Mouse (Mus musculus) hindbrain, embryonic 14.5 days (tissue): ENCODE measurements around the gene Rbck1. TPM values are rescaled to one million over a fixed set of nuclear protein-coding genes. Genes with fewer than 3 reads are reported as not detected.

Source experiments
- ATAC-seq: fragments of 200-750 bp; cut with Nextera tagmentation; 2 replicates; pipeline ENCODE4 v1.8.0; 2017; ENCODE audit warnings: moderate number of reproducible peaks, mild to moderate bottlenecking, moderate TSS enrichment, moderate library complexity; ENCODE audit not compliant: low FRiP score
- DNase-seq: peaks from one replicate; pipeline ENCODE4 v3.0.0-alpha.2; 2015; ENCODE audit warnings: low spot score
- H3K27ac ChIP-seq: fragments of 300-500 bp; sonication (generic); 2 replicates; pipeline ENCODE4 v1.5.1; 2014; ENCODE audit warnings: mild to moderate bottlenecking, moderate library complexity
- H3K27me3 ChIP-seq: fragments of 300-500 bp; sonication (generic); 2 replicates; pipeline ENCODE4 v1.6.1; 2014; ENCODE audit warnings: mild to moderate bottlenecking, low read length, mixed read lengths; ENCODE audit not compliant: control insufficient read depth, insufficient read depth
- H3K36me3 ChIP-seq: fragments of 300-500 bp; sonication (generic); replicated peaks from 2 replicates; pipeline ENCODE4 v1.6.1; 2014; ENCODE audit not compliant: control insufficient read depth, insufficient read depth
- H3K4me1 ChIP-seq: fragments of 300-500 bp; sonication (generic); replicated peaks from 2 replicates; pipeline ENCODE4 v1.6.1; 2014; ENCODE audit warnings: antibody characterized with exemption, low read length, mixed read lengths; ENCODE audit not compliant: control insufficient read depth, insufficient read depth
- H3K4me2 ChIP-seq: fragments of 300-500 bp; sonication (generic); replicated peaks from 2 replicates; pipeline ENCODE4 v1.6.1; 2014; ENCODE audit warnings: mild to moderate bottlenecking, moderate library complexity
- H3K4me3 ChIP-seq: fragments of 300-500 bp; sonication (generic); replicated peaks from 2 replicates; pipeline ENCODE4 v1.5.1; 2014; ENCODE audit warnings: mild to moderate bottlenecking, low read length
- H3K9ac ChIP-seq: fragments of 300-500 bp; sonication (generic); 2 replicates; pipeline ENCODE4 v1.6.1; 2014
- H3K9me3 ChIP-seq: fragments of 300-500 bp; sonication (generic); 2 replicates; pipeline ENCODE4 v1.6.1; 2016; ENCODE audit warnings: low read length; ENCODE audit not compliant: control insufficient read depth
- WGBS: fragments of 180-500 bp; shearing (Covaris S2); extraction: QIAGEN DNeasy Blood & Tissue Kit; methylation state at CpG from one replicate; pipeline ENCODE4 v1.1.7; 2014; 5-methylcytosine and 5-hydroxymethylcytosine counted together
- polyA plus RNA-seq: library from polyadenylated mRNA; unstranded; fragments of >200 nt; fragmentation: Nextera tagmentation; extraction: Ambion mirVana; gene quantifications from 2 replicates; pipeline ENCODE4 v1.2.1, GENCODE M21; 2014

Rbck1 gene
- polyA plus RNA-seq, 1 experiment from 2014 or later: 95.3 TPM

- ATAC-seq: no peak
- no peaks in the 10 kb centered on the region for H3K27me3 ChIP-seq
- no peaks in the 10 kb centered on the region for H3K9me3 ChIP-seq
- no peak overlapping the region for H3K4me2 ChIP-seq
- WGBS: 73% methylated on average over 1 of the region's 1 CpGs
- no peak overlapping the region for H3K9ac ChIP-seq
- no peak overlapping the region for H3K27ac ChIP-seq
- no peak overlapping the region for H3K4me3 ChIP-seq
- H3K36me3 ChIP-seq: no peaks in the 10 kb centered on the region
- no peak for DNase-seq
- 0 out of 2 replicates have a peak, but pooled peaks cover 4% of the 10 kb centered on the region for H3K4me1 ChIP-seq
These were observed 4.4 kb upstream of the Rbck1 start for GRCm38 (mm10) chr2:152336856-152337255.

DNA sequence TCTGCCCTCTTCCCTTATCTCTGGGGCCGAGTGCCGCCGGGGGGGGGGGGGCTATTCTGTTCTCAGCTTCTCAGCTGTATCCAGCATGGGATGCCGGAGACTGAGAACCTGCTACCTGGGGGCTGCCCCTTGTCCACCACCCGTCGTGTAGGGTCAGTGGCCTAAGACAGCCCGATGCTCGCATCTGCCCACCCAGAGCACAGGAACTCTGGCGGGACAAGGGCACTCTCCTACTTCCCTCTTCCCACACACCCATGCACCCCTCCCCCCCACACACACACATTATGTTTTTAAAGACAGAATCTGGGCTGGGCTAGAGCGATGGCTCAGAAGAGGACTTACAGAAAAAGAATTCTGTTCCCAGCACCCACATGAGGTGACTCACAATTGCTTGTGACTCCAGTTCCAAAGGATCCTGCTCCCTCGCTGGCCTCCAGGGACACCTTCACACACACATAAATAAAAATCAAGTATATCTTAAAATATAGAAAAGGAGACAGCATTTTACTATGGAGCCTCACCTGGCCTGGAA is 2.9 kb upstream of the Rbck1 start:
- no peak for ATAC-seq
- Histone ChIP-seq H3K9ac (no peak overlapping the region), H3K9me3 (no peaks in the 10 kb centered on the region), H3K4me1 (peaks cover 19% of the 10 kb centered on the region), H3K4me3 (no peak overlapping the region), H3K36me3 (no peaks in the 10 kb centered on the region), H3K27me3 (no peaks in the 10 kb centered on the region), H3K4me2 (no peak overlapping the region), H3K27ac (no peak overlapping the region)
- 54% methylated on average over 11 of the region's 11 CpGs for WGBS
- DNase-seq: no peak

GRCm38 (mm10) chr2:152333345-152334006 is 1.0 kb upstream of the Rbck1 start:
- WGBS: 81% methylated on average over 4 of the region's 4 CpGs
- H3K9ac ChIP-seq: no peak overlapping the region
- H3K4me1 ChIP-seq: peaks cover 19% of the 10 kb centered on the region
- H3K4me2 ChIP-seq: 0 out of 2 replicates have a peak overlapping the region, but pooled peaks have one; percentile 69
- H3K9me3 ChIP-seq: no peaks in the 10 kb centered on the region
- H3K27ac ChIP-seq: no peak overlapping the region
- ATAC-seq (no peak), DNase-seq (no peak)
- no peaks in the 10 kb centered on the region for H3K27me3 ChIP-seq
- peaks cover 17% of the 10 kb centered on the region for H3K36me3 ChIP-seq
- no peak overlapping the region for H3K4me3 ChIP-seq

DNA sequence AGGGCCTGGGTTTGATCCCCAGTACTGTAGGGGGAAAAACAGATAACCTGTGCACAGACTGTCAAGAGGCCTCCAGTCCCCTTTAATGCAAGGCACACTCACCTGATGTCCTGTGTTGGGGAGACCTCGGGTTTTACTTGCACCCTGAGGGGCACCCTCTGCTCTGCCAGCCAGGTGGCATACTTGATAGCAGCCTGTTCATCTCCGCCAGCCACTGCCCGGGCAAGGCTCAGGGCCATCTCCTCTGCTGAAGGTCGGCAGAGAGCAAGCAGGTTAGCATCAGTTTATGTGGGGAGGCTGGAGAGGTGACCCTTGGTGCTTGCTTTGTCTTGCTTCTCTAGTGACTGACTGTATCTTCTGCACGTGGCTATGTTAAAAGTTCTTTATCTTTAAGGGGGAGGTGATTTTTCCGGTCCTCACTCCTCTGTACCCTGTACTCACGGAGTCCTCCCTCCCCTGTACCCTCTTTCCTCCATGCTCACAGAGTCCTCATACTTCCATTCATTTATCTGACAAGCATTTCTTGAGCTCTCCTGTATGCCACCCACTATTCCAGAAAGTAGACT is 1.5 kb downstream of the Rbck1 start:
- Histone ChIP-seq H3K9me3 (no peaks in the 10 kb centered on the region), H3K27me3 (no peaks in the 10 kb centered on the region), H3K36me3 (peaks cover 41% of the 10 kb centered on the region), H3K27ac (no peak overlapping the region), H3K4me2 (peak overlapping the region; percentile 69), H3K9ac (peak overlapping the region; percentile 85; the same call in 1 of the 2 replicates), H3K4me1 (peaks cover 19% of the 10 kb centered on the region), H3K4me3 (peak overlapping the region; percentile 76)
- ATAC-seq (no peak), DNase-seq (no peak)
- 71% methylated on average over 7 of the region's 7 CpGs for WGBS

DNA sequence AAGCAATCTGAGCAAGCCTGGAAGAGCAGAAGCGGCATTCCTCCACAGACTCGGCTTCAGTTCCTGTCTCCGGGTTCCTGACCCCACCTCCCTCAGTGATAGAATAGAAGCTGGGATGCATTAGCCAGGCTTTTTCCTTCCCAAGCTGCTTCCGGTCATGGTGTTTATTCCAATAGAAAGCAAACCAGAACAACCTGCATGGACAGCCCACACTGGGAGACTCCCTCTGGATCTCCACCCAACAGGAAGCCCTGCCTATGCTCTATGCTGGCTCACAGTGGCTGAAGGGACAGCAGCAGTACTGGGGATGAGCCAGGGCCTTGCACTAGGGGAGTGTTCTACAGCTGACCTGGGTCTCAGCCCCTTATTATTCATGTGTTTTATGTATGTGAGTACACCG is 4.5 kb downstream of the Rbck1 start:
- H3K4me2 ChIP-seq: no peak overlapping the region
- H3K27me3 ChIP-seq: no peaks in the 10 kb centered on the region
- no peaks in the 10 kb centered on the region for H3K9me3 ChIP-seq
- no peak overlapping the region for H3K27ac ChIP-seq
- no peak overlapping the region for H3K9ac ChIP-seq
- H3K4me3 ChIP-seq: no peak overlapping the region
- peaks cover 70% of the 10 kb centered on the region for H3K36me3 ChIP-seq
- ATAC-seq: no peak
- H3K4me1 ChIP-seq: peaks cover 19% of the 10 kb centered on the region
- no peak for DNase-seq
- 84% methylated on average over 5 of the region's 5 CpGs for WGBS

- ATAC-seq (no peak), DNase-seq (no peak)
- Histone ChIP-seq H3K4me1 (peaks cover 14% of the 10 kb centered on the region), H3K4me3 (no peak overlapping the region), H3K9me3 (no peaks in the 10 kb centered on the region), H3K27ac (no peak overlapping the region), H3K27me3 (no peaks in the 10 kb centered on the region), H3K4me2 (no peak overlapping the region), H3K36me3 (peaks cover 83% of the 10 kb centered on the region), H3K9ac (no peak overlapping the region)
- WGBS: 92% methylated on average over 8 of the region's 8 CpGs
These were observed 5.8 kb downstream of the Rbck1 start for GRCm38 (mm10) chr2:152326654-152327053.

DNA sequence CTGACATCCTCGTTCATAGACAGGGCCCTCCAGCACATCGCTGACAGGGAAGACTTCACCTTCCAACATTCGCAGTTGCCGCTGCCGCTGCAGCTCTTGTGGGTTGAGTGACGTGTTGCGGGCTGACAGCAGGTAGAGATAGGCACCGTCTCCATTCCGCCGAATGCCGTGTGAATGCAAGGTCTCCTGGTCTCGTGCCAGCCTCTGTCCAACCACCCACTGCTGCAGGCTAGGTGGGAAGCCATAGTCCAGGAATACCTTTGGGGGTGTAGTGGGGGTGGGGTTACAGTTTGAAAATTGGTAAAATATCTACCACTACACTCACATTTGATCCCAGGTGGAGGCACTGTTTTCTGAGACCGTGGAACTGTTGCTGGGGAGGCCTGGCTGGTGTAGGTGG is 6.3 kb downstream of the Rbck1 start:
- peaks cover 9% of the 10 kb centered on the region for H3K4me1 ChIP-seq
- no peak overlapping the region for H3K27ac ChIP-seq
- WGBS: 97% methylated on average over 13 of the region's 13 CpGs
- H3K27me3 ChIP-seq: no peaks in the 10 kb centered on the region
- H3K4me2 ChIP-seq: no peak overlapping the region
- no peak overlapping the region for H3K4me3 ChIP-seq
- ATAC-seq (no peak), DNase-seq (no peak)
- peaks cover 88% of the 10 kb centered on the region for H3K36me3 ChIP-seq
- H3K9ac ChIP-seq: no peak overlapping the region
- no peaks in the 10 kb centered on the region for H3K9me3 ChIP-seq

DNA sequence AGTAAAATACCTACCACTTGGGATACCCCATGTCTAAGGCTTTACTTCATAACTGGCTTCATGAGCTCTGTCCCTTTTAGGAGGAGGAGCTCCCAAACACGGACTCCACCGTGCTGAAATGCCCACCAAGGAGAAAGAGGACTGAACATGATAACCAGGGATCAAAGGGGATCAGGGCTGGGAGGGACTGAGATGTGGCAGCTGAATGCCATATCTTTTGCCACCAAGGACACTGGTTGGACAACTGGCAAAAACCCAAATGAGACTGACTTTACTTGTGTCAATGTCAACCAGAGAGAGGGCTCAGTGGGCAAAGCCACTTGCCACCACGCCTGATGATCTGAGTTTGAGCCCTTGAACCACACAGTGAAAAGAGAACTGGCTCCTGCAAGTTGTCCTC is 7.6 kb downstream of the Rbck1 start:
- peaks cover 96% of the 10 kb centered on the region for H3K36me3 ChIP-seq
- no peaks in the 10 kb centered on the region for H3K4me1 ChIP-seq
- H3K27me3 ChIP-seq: no peaks in the 10 kb centered on the region
- no peaks in the 10 kb centered on the region for H3K9me3 ChIP-seq
- ATAC-seq (no peak), DNase-seq (no peak)
- H3K4me2 ChIP-seq: no peak overlapping the region
- no peak overlapping the region for H3K4me3 ChIP-seq
- 91% methylated on average over 3 of the region's 3 CpGs for WGBS
- no peak overlapping the region for H3K9ac ChIP-seq
- no peak overlapping the region for H3K27ac ChIP-seq

DNA sequence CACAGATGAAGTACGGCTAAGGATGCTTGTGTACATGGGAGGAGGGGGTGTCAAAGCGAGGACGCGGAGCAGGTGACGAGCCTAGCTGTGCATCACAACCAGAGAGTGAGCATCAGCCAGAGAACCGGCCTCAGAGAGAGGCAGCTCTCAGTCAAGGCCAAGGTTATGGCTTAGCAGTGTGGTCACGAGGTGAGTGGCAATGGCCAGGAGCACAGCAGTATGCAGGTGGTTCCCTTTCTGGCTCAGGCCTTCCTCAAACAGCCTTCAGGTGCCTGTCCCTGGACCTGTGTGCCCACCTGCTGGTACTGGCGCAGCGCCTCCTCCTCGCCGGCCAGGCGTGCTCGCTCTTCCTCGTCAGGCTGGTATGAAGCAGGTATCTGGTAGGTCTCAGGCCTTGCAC is 8.5 kb downstream of the Rbck1 start:
- H3K4me2 ChIP-seq: no peak overlapping the region
- H3K9me3 ChIP-seq: no peaks in the 10 kb centered on the region
- H3K27me3 ChIP-seq: no peaks in the 10 kb centered on the region
- DNase-seq (no peak), ATAC-seq (no peak)
- H3K27ac ChIP-seq: no peak overlapping the region
- no peak overlapping the region for H3K4me3 ChIP-seq
- no peaks in the 10 kb centered on the region for H3K4me1 ChIP-seq
- H3K9ac ChIP-seq: no peak overlapping the region
- peaks cover 96% of the 10 kb centered on the region for H3K36me3 ChIP-seq
- 97% methylated on average over 14 of the region's 14 CpGs for WGBS
